Mouse (Mus musculus): ENCODE results near the gene Lrrc4. TPM values are rescaled to one million over a fixed set of nuclear protein-coding genes. Genes with fewer than 3 reads are reported as not detected.
A peak's percentile ranks its signal among the peaks of the same experiment; 100 is the strongest.

Lrrc4 gene
- total RNA-seq, 2 experiments from 2014 or later, result 94.7 to 103 TPM

GRCm38 (mm10) chr6:28831854-28832750 lies 555 bp upstream of the Lrrc4 start:
- DNase-seq (ENCODE audit: low spot score in 2 of 2), result peak; percentile 56 to 62
- intact Hi-C loops (cut with DNase I), result loop anchor here (5.0 kb wide), 1 partner anchor 410 kb away; the partner anchor contains the start of gene Arf5

GRCm38 (mm10) chr6:28830306-28830705 lies 1.2 kb downstream of the Lrrc4 start:
- intact Hi-C loops (cut with DNase I), result loop anchor here (5.0 kb wide), 1 partner anchor 408 kb away; the partner anchor contains the start of gene Arf5
- peak in 1 of 2 experiments; percentile 43 for DNase-seq (ENCODE audit: low spot score in 2 of 2)

- intact Hi-C loops (cut with DNase I), result loop anchor here (2.0 kb wide), 1 partner anchor 296 kb away; no protein-coding TSS in a partner anchor
- DNase-seq (ENCODE audit: low spot score in 2 of 2), result peak; percentile 62 to 91
Measured at GRCm38 (mm10) chr6:28828593-28828992, 3.0 kb downstream of the Lrrc4 start.

- no peak for DNase-seq (ENCODE audit: low spot score in 2 of 2)
- intact Hi-C loops (cut with DNase I), result loop anchor here (2.0 kb wide), 1 partner anchor 125 kb away; no protein-coding TSS in a partner anchor
Measured at GRCm38 (mm10) chr6:28827565-28827964, 4.0 kb downstream of the Lrrc4 start.

- intact Hi-C loops (cut with DNase I), result loop anchor here (2.0 kb wide), 1 partner anchor 124 kb away; no protein-coding TSS in a partner anchor
- DNase-seq (ENCODE audit: low spot score in 2 of 2), result peak in 1 of 2 experiments; percentile 50
Measured at GRCm38 (mm10) chr6:28826689-28827389, 4.7 kb downstream of the Lrrc4 start.

- intact Hi-C loops (cut with DNase I), result loop anchor here (2.0 kb wide), 1 partner anchor 123 kb away; no protein-coding TSS in a partner anchor
- no peak for DNase-seq (ENCODE audit: low spot score in 2 of 2)
Measured at GRCm38 (mm10) chr6:28825894-28826293, 5.7 kb downstream of the Lrrc4 start.

GRCm38 (mm10) chr6:28823802-28824201 lies 7.7 kb downstream of the Lrrc4 start:
- intact Hi-C loops (cut with DNase I), result no loop called here
- no peak for DNase-seq (ENCODE audit: low spot score in 2 of 2)

GRCm38 (mm10) chr6:28823375-28823774 lies 8.2 kb downstream of the Lrrc4 start:
- DNase-seq (ENCODE audit: low spot score in 2 of 2), result no peak
- intact Hi-C loops (cut with DNase I), result no loop called here

GRCm38 (mm10) chr6:28822296-28822695 lies 9.3 kb downstream of the Lrrc4 start:
- intact Hi-C loops (cut with DNase I), result no loop called here

GRCm38 (mm10) chr6:28819509-28820358 lies 11.8 kb downstream of the Lrrc4 start:
- intact Hi-C loops (cut with DNase I), result loop anchor here (5.0 kb wide), 1 partner anchor 62 kb away; no protein-coding TSS in a partner anchor

More at GRCm38 (mm10) chr6:28822296-28822695, 9.3 kb downstream of the Lrrc4 start:
- no peak for DNase-seq (ENCODE audit: low spot score in 2 of 2)

GRCm38 (mm10) chr6:28817039-28817438 lies 14.5 kb downstream of the Lrrc4 start:
- peak; percentile 71 to 93 for DNase-seq (ENCODE audit: low spot score in 2 of 2)
- intact Hi-C loops (cut with DNase I), result loop anchor here (5.0 kb wide), 1 partner anchor 60 kb away; no protein-coding TSS in a partner anchor

More at GRCm38 (mm10) chr6:28819509-28820358, 11.8 kb downstream of the Lrrc4 start:
- peak in 1 of 2 experiments; percentile 42 for DNase-seq (ENCODE audit: low spot score in 2 of 2)

GRCm38 (mm10) chr6:28814895-28815294 lies 16.7 kb downstream of the Lrrc4 start:
- intact Hi-C loops (cut with DNase I), result loop anchor here (5.0 kb wide), 1 partner anchor 58 kb away; no protein-coding TSS in a partner anchor
- DNase-seq (ENCODE audit: low spot score in 2 of 2), result no peak

- DNase-seq (ENCODE audit: low spot score in 2 of 2), result peak in 1 of 2 experiments; percentile 75
- intact Hi-C loops (cut with DNase I), result no loop called here
Measured at GRCm38 (mm10) chr6:28813057-28813456, 18.5 kb downstream of the Lrrc4 start.

GRCm38 (mm10) chr6:28804751-28805150 lies 26.8 kb downstream of the Lrrc4 start:
- intact Hi-C loops (cut with DNase I), result loop anchor here (5.0 kb wide), 2 partner anchors 52 to 107 kb away; no protein-coding TSS in a partner anchor
- DNase-seq (ENCODE audit: low spot score in 2 of 2), result peak in 1 of 2 experiments; percentile 42

GRCm38 (mm10) chr6:28803678-28804279 lies 27.8 kb downstream of the Lrrc4 start:
- no peak for DNase-seq (ENCODE audit: low spot score in 2 of 2)

GRCm38 (mm10) chr6:28800976-28801375 lies 30.6 kb downstream of the Lrrc4 start:
- peak in 1 of 2 experiments; percentile 91 for DNase-seq (ENCODE audit: low spot score in 2 of 2)
- intact Hi-C loops (cut with DNase I), result loop anchor here (5.0 kb wide), 2 partner anchors 49 to 104 kb away; no protein-coding TSS in a partner anchor

More at GRCm38 (mm10) chr6:28803678-28804279, 27.8 kb downstream of the Lrrc4 start:
- intact Hi-C loops (cut with DNase I), result loop anchor here (5.0 kb wide), 2 partner anchors 51 to 106 kb away; no protein-coding TSS in a partner anchor

GRCm38 (mm10) chr6:28799818-28800217 lies 31.7 kb downstream of the Lrrc4 start:
- DNase-seq (ENCODE audit: low spot score in 2 of 2), result peak in 1 of 2 experiments; percentile 57
- intact Hi-C loops (cut with DNase I), result loop anchor here (5.0 kb wide), 2 partner anchors 48 to 103 kb away; no protein-coding TSS in a partner anchor

All from left cerebral cortex, postnatal 25 days (tissue).